Mouse (Mus musculus) lung, postnatal 0 days (tissue): Measurements from ENCODE around the gene Inpp5e. TPM values are rescaled to one million over a fixed set of nuclear protein-coding genes. Genes with fewer than 3 reads are reported as not detected.

ENCODE experiments used
- ATAC-seq: fragments of 200-750 bp; cut with Nextera tagmentation; 2 replicates; pipeline ENCODE4 v1.8.0; 2017; ENCODE audit warnings: moderate library complexity
- DNase-seq: peaks from one replicate; pipeline ENCODE4 v3.0.0-alpha.2; 2016; ENCODE audit warnings: low spot score
- H3K27ac ChIP-seq: fragments of 300-500 bp; sonication (generic); 2 replicates; pipeline ENCODE4 v1.5.1; 2014; ENCODE audit warnings: antibody characterized with exemption, mild to moderate bottlenecking, low read length, mixed read lengths
- H3K27me3 ChIP-seq: fragments of 300-500 bp; sonication (generic); replicated peaks from 2 replicates; pipeline ENCODE4 v1.6.1; 2014; ENCODE audit warnings: low read length, mixed read lengths; ENCODE audit not compliant: insufficient read depth
- H3K36me3 ChIP-seq: fragments of 300-500 bp; sonication (generic); 2 replicates; pipeline ENCODE4 v1.6.1; 2014; ENCODE audit warnings: low read length, mixed read lengths; ENCODE audit not compliant: insufficient read depth
- H3K4me1 ChIP-seq: fragments of 300-500 bp; sonication (generic); 2 replicates; pipeline ENCODE4 v1.6.1; 2014; ENCODE audit warnings: antibody characterized with exemption, low read depth, low read length, mixed read lengths; ENCODE audit not compliant: insufficient read depth
- H3K4me2 ChIP-seq: fragments of 300-500 bp; sonication (generic); replicated peaks from 2 replicates; pipeline ENCODE4 v1.6.1; 2014; ENCODE audit warnings: low read depth, mild to moderate bottlenecking, low read length, moderate library complexity, mixed read lengths
- H3K4me3 ChIP-seq: fragments of 300-500 bp; sonication (generic); 2 replicates; pipeline ENCODE4 v1.5.1; 2014; ENCODE audit warnings: low read depth, low read length
- H3K9ac ChIP-seq: fragments of 300-500 bp; sonication (generic); replicated peaks from 2 replicates; pipeline ENCODE4 v1.6.1; 2014; ENCODE audit warnings: low read depth, mild to moderate bottlenecking
- H3K9me3 ChIP-seq: fragments of 300-500 bp; sonication (generic); 2 replicates; pipeline ENCODE4 v1.6.1; 2016; ENCODE audit warnings: low read length, mixed read lengths
- CTCF ChIP-seq: IDR thresholded peaks from 2 replicates; pipeline ENCODE4 v1.5.1; 2016; ENCODE audit warnings: antibody characterized with exemption, mild to moderate bottlenecking
- EP300 ChIP-seq: IDR thresholded peaks from 2 replicates; pipeline ENCODE4 v1.6.1; 2016; ENCODE audit warnings: antibody characterized with exemption, mild to moderate bottlenecking, control low read depth
- WGBS: fragments of 180-500 bp; shearing (Covaris S2); extraction: QIAGEN DNeasy Blood & Tissue Kit; methylation state at CpG from one replicate; pipeline ENCODE4 v1.1.7; 2014; 5-methylcytosine and 5-hydroxymethylcytosine counted together
- polyA plus RNA-seq: library from polyadenylated mRNA; unstranded; fragments of >200 nt; fragmentation: Nextera tagmentation; extraction: Ambion mirVana; gene quantifications from 2 replicates; pipeline ENCODE4 v1.2.1, GENCODE M21; 2015

Inpp5e gene
- polyA plus RNA-seq, 1 experiment from 2014 or later: 11.2 TPM

GRCm38 (mm10) chr2:26348241-26348640 lies 60.8 kb downstream of the Inpp5e start:
- DNase-seq (peak; percentile 82), ATAC-seq (peak; percentile 57)
- Histone ChIP-seq H3K4me1 (peaks cover 23% of the 10 kb centered on the region), H3K27ac (peak overlapping the region; percentile 71), H3K4me2 (no peak overlapping the region), H3K9ac (no peak overlapping the region), H3K27me3 (no peaks in the 10 kb centered on the region), H3K36me3 (peaks cover 17% of the 10 kb centered on the region; the same call in 1 of the 2 replicates), H3K9me3 (no peaks in the 10 kb centered on the region), H3K4me3 (no peak overlapping the region)
- TF ChIP-seq CTCF (no peak), EP300 (no peak; the same call in 1 of the 2 replicates)
- WGBS: 30% methylated on average over 6 of the region's 6 CpGs

Other genes with a start within 250 kb of the Inpp5e start
- not detected in 2 replicates for gene Lhx3, start 200.9 kb downstream of the Inpp5e start, polyA plus RNA-seq
- 11.3 and 12.9 TPM in 2 replicates for gene Qsox2, start 171.7 kb downstream of the Inpp5e start, polyA plus RNA-seq
- gene Ccdc187, start 114.6 kb downstream of the Inpp5e start, polyA plus RNA-seq: 0.61 and 0.77 TPM in 2 replicates
- 29.0 and 33.0 TPM in 2 replicates for gene Gpsm1, start 93.7 kb downstream of the Inpp5e start, polyA plus RNA-seq
- 14.2 and 15.5 TPM in 2 replicates for gene Dnlz, start 57.1 kb downstream of the Inpp5e start, polyA plus RNA-seq
- gene Card9, start 48.3 kb downstream of the Inpp5e start, polyA plus RNA-seq: 9.9 and 10.9 TPM in 2 replicates
- 7.4 and 9.3 TPM in 2 replicates for gene Snapc4, start 28.6 kb downstream of the Inpp5e start, polyA plus RNA-seq
- 75.3 and 85.5 TPM in 2 replicates for gene Entr1, start 19.9 kb downstream of the Inpp5e start, polyA plus RNA-seq
- 39.0 and 42.0 TPM in 2 replicates for gene Pmpca, start 19.9 kb downstream of the Inpp5e start, polyA plus RNA-seq
- 10.2 and 13.1 TPM in 2 replicates for gene Sec16a, start 36.0 kb upstream of the Inpp5e start, polyA plus RNA-seq
- gene Notch1, start 107.5 kb upstream of the Inpp5e start, polyA plus RNA-seq: 11.8 and 14.7 TPM in 2 replicates
- 412 and 467 TPM in 2 replicates for gene Egfl7, start 170.8 kb upstream of the Inpp5e start, polyA plus RNA-seq
- gene Gm20532, start 177.4 kb upstream of the Inpp5e start, polyA plus RNA-seq: not detected in 2 replicates
- 59.5 and 72.8 TPM in 2 replicates for gene Agpat2, start 195.2 kb upstream of the Inpp5e start, polyA plus RNA-seq
- 6.2 and 8.2 TPM in 2 replicates for gene Fam69b, start 219.3 kb upstream of the Inpp5e start, polyA plus RNA-seq